Mouse (Mus musculus) heart, adult 9 months (tissue): ENCODE results near the gene Alg1.

Experiments
- DNase-seq, 2 experiments: peaks; one replicate each; pipeline ENCODE4 v3.0.0; 2022; ENCODE audit warnings: low spot score in 2 of 2

Alg1 gene

DNA sequence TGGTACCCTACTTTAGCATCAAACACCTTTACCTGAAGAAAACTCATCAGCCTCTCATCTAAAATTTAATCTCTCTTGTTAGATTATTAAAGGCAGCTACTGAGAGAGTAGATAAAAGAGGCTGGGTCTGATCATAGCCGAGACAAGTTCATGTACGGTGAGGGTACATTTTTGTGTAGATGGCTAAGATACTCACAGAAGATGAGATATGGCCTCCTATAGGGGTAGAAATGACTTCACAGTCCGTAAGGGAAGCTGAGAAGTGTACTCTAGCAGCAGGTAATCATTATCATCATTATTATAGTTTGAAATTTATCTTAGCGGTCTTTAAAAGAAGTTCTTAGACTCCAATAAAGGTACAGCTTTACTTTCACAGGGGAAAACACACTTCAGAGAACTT is 439 bp upstream of the Alg1 start:
- DNase-seq: no peak

DNA sequence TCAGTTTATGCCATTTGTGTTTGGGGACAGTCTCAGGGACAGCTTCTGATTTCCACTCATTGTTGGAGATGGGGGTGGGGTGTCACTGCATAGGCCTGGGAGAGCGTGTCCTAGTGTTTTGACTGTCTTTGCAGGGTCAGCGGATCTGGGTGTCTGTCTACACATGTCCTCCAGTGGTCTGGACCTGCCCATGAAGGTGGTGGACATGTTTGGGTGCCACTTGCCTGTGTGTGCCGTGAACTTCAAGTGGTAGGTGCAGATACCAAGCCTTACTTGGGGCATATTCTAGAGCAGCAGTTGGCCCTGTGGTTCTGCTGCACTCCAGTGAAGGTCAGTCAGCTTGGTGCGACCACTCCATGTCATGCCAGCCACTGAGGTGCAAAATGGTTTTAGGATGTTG is 8.9 kb downstream of the Alg1 start:
- no peak for DNase-seq

DNA sequence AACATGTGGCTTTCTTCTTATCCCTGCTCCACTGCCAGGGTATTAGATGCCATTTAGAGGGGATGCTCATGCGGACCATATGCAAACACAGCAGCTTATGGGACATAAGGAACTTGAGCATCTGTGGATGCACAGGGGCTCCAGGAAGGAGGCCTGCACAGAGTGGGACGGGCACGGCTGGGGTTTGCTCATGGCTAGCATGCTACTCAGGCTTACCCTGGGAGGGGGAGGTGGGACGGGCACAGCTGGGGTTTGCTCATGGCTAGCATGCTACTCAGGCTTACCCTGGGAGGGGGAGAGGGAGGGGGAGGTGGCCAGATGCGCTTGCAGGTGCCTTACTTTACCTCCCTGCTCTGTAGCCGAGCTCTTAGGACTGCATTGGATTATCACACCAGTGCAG is 9.5 kb downstream of the Alg1 start:
- no peak for DNase-seq

DNA sequence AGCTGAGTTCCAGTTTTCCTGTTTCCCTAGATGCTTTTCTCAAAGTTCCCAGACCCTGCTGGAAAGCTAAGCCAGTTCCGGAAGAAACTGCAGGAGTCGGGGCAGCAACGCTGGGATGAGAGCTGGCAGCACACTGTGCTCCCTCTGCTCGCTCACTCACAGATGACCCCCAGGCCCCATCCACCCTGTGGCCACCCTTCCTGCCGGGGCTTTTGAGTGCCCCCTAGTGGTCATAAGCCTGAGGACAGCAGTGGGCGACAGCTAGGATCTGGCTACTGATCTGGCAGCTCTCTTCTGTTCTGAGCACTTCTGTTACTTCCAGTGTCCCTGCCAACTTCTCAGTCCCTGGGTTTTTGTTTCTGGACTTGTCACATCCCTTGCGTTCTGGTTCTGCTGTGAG is 11.0 kb downstream of the Alg1 start:
- DNase-seq: peak; percentile 67 to 69

DNA sequence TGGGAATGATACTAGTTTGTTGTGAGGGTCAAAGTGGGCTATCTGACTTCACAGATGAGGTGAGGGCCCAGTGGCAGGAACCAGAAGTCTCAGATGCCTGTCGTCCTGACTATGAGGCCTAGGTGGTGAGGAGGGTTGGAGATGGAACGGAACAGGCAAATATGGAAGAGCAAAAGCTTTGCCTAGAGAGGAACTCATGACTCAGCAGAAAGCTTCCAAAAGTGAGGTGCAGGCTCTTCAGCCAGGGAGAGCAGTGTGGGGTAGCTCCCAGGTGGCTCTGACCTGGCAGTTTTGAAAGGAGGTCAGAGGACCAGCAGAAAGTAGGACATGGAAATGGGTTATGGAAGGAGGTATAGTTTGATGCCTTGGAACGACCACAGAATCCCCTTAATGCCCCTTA is 17.5 kb downstream of the Alg1 start:
- DNase-seq: no peak

DNA sequence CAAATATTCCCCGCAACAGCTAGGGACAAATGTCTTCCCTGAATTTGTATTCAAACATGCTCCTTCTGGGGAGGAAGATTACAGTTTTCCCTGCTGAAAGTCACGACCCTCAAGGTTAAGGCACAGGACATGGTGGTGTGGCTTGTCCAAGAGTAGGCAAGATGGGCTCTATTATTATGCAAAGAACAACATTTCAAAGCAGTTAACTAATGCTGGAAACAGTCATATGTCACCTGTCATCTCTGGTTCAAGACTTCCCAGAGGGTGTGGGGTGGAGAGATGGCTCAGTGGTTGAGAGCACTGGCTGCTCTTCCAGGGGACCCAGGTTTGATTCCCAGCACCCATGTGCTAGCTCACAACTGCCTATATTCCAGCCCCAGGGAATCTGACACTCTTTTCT is 18.8 kb downstream of the Alg1 start:
- no peak for DNase-seq

DNA sequence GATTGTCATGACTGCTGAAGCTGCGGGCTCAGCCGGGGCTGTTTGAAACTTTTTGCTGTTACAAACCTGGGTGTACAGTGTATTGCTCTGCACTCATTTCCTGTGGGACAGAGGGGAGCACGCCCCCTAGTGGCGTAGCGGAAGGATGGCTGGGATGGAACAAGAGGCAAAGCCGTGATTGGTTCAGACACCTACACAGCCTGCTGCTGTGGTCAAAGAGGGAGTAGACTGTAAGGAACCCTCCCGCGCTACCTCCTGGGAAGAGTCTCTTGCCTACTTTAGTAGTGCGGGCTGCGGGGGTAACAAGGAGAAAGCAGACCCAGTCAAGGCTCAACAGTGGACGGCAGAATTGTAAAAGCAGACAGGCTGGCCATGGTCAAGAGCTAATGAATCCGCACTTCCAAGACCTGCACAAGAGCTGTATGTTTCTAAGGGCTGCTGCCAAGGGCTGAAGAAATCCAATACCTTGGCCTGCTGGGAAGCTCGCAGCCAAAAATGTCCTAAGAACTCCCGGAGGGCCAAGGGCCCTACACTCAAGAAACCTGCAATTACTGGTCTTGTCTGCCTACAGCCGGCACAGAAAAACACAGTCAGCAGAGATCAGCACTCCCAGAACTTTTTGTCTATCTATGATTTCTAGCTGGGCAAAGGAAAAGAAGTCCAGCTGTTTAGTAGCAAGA is 21.1 kb downstream of the Alg1 start:
- DNase-seq: peak; percentile 72 to 77

DNA sequence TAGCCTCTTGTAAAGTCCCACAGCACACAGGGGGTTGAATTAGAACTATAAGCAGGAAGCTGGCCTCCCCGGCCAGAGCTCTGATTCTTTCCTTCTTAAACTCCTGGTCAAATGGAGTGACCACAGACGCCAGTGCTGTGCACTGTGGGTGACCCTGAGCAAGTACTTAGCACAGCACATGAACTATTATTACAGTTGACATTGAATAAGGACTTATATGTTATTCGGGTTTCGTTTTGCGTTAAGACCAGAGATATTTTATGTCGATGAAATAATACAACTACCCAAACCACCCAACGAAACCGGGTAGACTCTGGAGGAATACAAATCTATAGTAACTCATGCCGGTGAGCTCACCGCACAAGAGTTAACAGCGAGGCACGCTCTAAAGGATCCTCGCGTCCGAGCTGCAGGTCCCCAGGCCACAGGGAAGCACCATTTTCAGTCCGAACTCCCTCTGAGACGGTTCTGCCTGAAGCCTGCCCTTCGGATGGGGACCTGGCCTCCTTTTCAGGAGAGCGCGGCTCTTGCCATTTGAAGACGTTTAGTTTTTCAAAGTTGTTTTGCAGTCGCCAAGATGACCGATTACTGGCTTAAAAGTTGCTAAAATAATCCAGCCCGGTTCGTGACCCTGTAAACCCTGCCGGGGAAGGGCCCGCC is 21.8 kb downstream of the Alg1 start:
- DNase-seq: no peak

DNA sequence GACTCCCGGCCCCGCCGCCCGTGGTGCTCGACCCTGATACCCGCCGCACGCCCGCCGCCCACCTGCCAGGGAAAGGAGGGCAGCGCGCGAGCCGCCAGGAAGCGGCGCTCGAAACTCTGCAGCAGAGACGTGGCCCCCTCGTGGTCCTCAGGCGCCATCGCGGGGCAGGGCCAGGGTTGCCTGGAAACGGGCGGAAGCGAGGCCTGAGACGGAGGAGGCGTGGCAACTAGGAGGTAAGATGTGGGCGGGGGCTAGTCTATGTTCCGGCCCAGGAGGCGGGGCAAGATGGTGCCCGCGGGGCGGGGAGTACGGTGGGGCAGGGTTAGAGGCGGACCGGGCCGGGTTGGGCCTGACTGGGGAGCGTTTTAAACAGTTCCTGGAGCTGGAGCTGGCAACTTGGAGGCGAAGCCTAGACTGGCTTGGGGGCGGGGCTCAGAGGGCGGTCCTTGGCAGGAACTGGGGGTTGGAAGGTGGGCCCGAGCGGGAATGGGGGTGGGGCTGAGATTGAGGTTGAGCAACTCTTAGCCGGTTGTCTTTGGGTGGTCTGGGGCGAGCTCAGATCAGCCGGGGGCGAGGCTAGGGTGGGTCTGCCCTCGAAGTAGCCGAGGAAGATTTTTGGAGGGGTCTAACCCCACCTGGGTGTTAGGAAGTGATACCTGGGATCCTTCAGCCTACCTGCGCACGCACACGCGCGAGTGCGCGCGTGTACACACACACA is 22.5 kb downstream of the Alg1 start, which contains the start of gene Eef2kmt:
TSS of gene Eef2kmt (minus strand) at position 205 of the 718 bp plus-strand sequence.
- DNase-seq: peak; percentile 99

DNA sequence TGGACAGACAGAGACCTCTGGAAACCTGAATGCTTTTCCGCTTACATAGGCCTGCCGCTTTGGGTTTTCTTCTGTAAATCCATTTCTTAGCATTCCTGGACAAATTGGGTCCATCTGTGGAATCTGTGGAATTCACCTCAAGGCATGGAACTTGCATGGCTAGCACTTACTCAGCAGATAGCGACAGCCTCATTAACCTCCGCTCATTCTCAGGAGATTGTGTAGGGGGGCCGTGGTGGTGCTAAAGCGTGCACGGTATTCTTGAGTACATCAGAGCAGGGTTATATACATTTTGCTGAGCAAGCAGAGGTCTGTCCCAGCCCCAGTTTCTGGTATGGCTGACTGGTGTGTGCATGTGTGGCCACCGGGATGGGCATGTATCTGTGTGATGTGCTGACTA is 29.7 kb downstream of the Alg1 start:
- DNase-seq: no peak

DNA sequence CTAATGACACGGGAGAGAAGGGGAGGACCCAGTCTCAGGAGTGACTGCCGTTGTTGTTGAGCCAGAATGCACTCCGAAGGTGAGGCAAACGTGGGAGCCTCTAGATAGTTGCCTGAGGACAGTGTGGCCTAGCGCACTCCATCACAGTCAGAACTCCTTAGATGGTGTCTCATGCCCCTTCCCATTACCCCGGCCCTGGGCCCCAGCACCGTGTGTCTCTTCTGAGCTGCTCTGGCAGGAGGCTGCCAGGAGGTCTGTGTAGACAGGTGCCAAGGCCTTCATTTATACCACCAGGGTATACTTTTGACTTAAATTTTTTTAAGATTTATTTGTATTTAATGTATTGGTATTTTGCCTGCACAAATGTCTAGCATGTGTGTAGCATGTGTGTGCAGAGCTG is 30.5 kb downstream of the Alg1 start:
- DNase-seq: no peak

DNA sequence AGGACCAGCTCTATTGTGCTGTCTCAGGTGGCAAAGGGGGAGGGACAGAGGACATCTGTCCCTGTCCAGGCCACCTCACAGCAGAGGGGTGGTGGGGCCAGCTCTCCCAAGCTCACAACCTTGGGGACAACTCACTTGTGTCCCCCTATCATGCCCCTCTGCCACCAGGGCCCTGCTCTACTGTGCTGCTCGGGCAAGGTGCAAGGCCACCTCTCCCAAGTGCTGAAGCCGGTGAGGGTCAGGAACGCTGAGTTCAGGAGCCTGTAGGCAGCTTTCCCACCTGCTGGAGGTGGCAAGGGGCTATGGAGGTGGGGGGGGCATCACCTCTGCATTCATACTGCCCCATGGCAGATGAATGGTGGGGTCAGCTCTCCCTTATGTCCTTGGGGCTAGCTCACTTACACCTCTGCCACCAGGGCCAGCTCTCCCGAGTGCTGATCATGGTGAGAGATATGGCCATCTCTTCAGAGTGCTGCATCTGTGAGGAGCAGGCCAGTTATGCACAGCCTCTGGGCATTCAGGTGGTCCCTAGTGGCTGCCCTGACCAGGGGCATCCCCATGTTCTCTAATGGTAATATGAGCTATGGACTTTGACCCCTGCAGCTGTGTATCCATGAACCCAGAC is 38.1 kb downstream of the Alg1 start:
- no peak for DNase-seq

DNA sequence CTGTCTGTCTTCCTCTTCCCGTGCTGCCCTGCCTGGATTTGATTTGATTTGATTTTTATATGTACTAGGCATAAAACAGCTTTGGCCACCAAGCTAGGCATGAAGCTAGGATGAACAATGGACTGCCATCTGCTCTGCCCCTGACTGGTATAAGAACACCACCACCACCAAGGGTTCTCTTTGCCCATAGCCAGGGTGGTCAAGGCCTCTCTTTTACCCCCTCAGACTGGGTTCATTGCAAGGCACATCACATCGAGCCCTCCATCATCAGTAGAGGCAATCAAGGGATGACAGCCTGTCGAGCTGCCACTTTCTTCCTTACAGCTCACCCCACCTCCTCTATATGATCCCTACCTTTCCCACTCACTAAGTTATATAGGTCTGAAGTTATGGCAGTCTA is 39.0 kb downstream of the Alg1 start:
- DNase-seq: no peak

DNA sequence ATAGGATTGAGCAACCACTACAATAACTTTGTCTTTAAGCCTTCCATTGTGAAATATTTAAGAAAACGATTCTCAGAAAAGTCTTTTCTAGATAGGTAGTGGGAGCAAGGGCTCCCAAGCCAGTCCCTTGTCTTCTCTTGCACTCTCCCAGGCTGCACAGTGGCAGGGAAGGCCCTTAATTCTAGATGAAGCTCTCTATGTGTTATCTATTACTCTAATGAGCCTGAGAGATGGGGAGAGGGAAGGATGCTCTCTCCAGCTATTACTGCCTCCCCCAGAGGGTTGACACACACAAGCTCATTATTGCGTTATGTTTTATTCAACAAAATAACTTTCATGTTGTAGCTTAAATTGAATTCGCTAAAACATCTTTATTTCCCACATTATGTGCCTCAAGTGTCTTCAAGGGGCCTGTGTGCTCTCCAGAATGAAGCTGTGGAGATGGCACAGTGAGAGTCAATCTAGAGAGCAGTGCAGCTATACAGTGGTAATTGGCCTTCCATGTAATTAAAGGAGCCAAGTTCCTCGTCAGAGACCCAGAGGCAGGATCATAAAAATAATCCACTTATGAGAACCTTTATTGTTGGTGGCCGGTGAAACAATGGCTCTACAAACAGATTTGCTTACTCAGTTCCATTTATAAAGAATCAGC is 46.3 kb downstream of the Alg1 start:
- DNase-seq: no peak

DNA sequence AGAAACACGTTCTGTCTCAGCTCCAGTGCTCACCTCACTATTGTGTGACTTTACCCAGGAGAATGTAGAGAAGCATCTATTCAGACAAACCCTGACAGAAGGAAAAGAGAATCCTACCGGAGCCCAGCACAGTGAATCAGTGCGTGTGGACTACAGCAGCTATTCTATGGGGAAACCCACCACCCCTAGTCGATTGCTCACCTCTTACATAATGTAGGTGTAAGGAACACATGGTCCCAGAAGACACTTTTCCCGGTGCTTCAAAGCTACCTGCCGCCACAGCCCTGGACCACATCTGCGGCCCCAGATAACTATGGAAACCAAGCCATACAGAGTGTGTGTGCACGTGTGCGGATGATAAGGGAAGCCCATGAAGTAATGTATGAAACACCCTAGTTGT is 49.3 kb downstream of the Alg1 start:
- DNase-seq: no peak

DNA sequence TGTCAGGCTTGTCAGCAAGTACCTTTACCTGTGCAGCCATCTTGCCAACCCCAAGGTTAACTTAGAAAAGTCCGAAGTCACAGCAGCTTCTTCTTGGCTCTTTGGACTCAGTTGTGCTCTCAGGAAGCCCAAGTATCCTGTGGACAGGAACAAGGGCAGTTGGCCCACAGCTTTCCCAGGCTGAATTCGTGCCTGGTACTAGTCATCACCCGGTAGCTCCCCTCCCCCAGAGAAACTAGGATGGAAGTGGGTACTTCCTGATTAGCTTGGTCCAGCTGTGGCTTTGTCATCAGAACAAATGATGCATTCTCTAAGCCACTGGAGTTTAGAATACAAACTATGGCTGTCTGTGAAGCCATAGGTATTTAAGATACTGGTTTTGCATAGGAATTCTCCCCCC is 52.0 kb downstream of the Alg1 start:
- DNase-seq: no peak
